Mouse (Mus musculus) thymus, adult 18-20 months (tissue): ENCODE measurements around the gene Ap1s1.

Experiments
- DNase-seq, 2 experiments: peaks; one replicate each; pipeline ENCODE4 v3.0.0; 2022; ENCODE audit warnings: mixed read lengths in 2 of 2

The Ap1s1 gene

DNA sequence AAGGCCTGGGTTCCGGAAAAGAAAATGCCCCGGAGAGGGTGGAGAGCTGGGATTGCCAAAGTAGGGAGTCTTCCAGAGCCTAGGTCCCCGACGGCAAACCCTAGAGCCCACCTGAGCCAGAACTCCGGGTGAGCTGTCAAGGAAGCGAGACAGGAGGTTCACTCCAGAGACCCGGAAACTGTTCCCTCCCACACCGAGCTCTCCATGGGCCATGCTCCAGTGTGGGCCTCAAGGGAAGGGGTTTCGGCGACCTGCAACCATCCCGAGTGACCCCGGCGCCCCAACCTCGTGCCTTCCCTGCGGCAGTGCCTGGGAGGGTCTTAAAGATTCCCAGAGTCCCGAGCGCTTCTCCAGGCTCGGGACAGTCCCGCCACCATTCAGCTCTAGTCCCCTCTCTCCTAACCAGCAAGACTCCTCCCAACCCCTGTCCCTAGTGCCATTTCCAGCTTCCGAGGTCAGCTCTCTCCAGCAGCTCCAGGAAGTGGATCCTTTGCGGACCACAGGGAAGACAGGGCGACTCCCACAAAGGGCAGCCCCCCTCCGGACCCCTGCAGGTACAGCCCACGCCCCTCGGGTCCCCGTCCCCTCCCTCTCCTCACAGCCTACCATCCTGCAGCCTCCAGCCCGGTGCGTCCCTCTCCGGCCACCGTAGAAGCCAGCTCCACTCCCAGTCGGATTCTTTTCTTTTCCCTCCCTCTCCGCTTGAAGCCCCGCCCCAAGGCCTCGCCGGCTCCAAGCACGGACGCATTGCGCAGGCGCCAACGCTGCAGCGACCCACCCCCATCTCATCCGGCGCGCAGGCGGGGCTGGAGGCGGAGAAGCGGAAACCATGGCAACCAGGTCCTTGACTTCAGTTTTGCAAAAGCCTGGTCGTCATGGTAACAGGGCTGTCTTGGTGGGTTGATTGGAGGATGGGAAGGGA, at the start of gene Ap1s1:
Ap1s1 (minus strand) TSS at position 734 of the 922 bp plus-strand sequence.
- peak; percentile 97 for DNase-seq

DNA sequence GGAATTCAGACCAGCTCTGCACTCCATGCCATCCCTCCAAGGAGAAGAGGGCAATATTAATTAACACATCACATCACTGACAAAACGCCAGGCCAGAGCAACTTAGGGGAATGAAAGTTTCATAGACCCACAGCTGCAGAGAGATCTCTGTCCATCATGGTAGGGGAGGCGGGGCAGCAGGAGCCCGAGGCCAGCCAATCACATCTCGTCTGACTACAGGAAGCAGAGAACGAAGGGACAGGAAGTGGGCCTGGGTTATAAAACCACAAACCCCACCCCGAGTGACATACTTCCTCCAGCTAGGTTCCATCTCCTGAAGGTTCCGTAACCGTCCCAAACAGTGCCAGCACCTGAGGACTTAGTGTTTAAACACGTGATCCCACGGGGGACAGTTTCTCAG, 49.2 kb upstream of the Ap1s1 start:
- DNase-seq = no peak

DNA sequence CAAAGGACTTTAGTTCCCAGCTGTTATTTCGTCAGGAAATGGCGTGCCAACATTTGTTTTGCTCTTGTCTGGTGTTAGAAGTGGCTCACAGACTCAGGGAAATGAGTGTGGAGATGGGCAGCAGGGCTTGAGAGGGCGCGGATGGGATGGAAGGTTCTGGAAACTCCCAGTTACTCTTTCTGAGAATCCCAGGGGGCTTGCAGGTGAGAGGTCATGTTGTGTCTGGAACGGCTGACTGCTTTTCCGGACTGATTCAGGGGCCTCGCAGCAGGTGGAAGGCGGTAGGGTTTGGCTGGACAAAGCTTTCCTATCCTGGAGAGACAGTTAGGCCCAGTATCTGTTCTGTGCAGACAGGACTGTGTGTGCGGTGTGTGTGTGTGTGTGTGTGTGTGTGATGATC, 47.8 kb upstream of the Ap1s1 start:
- no peak for DNase-seq

DNA sequence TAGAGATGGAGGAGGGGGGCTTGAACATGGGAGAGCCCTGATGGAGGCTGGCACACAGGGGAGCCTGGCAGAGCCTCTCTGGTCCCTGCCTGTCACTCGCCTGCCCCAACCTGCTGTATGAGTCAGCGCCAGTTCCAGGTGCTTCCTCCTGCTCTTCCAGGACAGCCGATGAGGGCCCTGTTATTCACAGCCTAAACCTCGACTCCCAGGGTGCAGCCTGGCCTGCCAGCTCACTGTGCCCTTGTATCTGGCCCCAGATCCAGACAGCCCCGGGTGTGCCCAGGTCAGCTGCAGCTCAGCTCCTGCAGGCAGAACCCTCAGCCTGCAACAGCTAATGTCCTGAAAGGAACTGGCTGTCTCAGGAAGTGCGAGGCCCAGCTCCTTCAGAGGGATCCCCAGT, 45.6 kb upstream of the Ap1s1 start:
- DNase-seq = no peak

GRCm38 (mm10) chr5:137090870-137091269, 44.9 kb upstream of the Ap1s1 start:
- no peak for DNase-seq

DNA sequence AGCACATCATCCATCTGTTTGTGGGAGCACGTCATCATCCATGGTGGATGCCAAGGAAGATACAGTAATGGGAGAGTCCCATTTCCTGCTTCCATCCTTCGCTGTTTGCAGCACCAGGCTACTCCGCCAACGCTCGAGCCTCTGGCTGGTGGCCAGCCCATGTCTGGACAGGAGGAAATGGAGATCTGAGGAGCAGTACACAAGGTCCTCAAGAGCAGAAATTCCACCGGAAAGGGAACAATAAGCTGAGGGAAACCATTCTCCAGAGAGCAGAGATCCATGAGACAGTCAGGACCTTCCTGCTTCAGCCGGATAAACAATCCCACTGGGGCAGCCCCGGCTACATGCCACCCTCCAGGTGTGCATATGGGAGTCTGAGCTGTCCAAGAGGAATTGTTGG, 41.5 kb upstream of the Ap1s1 start:
- no peak for DNase-seq

DNA sequence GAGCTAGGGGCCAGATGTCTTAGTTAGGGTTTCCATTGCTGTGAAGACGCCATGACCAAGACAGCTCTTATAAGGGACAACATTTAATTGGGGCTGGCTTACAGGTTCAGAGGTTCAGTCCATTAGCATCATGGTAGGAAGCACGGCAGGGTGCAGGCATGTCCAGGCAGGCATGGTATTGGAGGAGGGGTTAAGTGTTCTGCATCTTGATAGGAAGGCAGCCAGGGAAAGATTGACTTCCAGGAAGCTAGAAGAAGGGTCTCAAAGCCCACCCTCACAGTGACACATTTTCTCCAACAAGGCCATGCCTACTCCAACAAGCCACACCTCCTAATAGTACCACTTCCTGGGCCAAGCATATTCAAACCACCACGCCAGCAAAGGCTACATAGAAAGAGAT, 39.8 kb upstream of the Ap1s1 start:
- DNase-seq = no peak

DNA sequence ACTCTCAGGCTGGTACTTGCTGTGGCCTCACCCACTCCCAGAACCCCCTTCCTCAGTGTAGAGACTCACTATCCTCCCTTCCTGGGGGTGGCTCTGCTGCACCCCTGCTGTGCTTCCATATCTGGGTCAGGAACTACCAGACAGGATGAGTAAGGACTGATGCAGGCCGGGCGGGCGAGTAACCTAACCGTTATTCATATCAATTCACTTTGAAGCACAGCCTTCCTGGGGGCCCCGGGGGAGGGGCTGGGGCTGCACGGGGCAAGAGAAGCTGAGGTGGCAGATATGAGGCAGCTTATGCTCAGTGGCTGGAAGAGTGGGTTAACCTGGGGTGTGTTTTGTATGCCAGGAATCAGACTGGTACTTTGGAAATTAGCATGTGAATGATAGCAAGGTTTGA, 39.1 kb upstream of the Ap1s1 start:
- no peak for DNase-seq

GRCm38 (mm10) chr5:137083051-137083450, 37.1 kb upstream of the Ap1s1 start:
- no peak for DNase-seq

GRCm38 (mm10) chr5:137079849-137080248, 33.9 kb upstream of the Ap1s1 start:
- DNase-seq = no peak

DNA sequence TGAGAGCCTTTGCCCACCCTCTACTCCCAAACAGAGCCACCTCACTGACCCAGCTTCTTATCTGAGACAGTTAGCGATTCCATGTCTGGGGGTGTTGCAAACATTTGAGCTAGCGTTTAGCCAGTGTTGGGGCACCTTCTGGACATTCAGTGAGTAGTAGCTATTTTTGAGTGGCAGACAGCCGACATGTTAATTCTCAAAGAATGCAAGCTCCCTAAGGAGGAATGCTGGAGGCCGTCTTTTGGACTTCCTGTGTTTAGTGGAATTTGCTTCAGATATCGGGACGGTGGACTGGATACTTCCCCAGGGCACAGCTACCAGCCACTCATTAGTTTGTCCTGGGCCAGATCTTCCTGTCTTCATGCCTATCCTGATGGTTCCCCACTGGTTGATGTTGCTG, 32.7 kb upstream of the Ap1s1 start:
- no peak for DNase-seq

- no peak for DNase-seq
These were observed 32.1 kb upstream of the Ap1s1 start for GRCm38 (mm10) chr5:137078041-137078440.

- no peak for DNase-seq
These were observed 31.3 kb upstream of the Ap1s1 start for GRCm38 (mm10) chr5:137077187-137077586.

- DNase-seq = no peak
These were observed 30.4 kb upstream of the Ap1s1 start for GRCm38 (mm10) chr5:137076191-137076930.

DNA sequence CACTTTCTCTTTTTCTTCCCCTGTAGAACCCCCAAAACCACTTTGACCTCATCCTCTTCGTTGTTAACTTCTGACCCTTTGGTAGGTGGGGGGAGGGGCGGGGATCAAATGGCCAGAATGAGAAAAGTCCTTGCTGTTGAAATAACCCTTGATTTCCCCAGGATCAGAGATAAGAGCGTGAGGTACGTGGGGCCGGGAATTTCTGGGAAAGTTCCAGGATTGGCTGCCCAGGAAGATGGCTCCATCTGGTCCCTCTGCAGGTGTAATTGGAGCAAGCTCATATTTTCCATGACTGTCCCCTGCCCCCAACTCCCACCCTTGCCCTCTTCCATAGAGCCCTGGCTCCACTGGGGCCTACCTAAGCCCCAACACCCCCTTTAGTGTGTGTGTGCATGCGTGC, 29.8 kb upstream of the Ap1s1 start:
- DNase-seq = no peak

GRCm38 (mm10) chr5:137074191-137074651, 28.3 kb upstream of the Ap1s1 start:
- DNase-seq = no peak

GRCm38 (mm10) chr5:137073141-137073540, 27.2 kb upstream of the Ap1s1 start:
- no peak for DNase-seq

DNA sequence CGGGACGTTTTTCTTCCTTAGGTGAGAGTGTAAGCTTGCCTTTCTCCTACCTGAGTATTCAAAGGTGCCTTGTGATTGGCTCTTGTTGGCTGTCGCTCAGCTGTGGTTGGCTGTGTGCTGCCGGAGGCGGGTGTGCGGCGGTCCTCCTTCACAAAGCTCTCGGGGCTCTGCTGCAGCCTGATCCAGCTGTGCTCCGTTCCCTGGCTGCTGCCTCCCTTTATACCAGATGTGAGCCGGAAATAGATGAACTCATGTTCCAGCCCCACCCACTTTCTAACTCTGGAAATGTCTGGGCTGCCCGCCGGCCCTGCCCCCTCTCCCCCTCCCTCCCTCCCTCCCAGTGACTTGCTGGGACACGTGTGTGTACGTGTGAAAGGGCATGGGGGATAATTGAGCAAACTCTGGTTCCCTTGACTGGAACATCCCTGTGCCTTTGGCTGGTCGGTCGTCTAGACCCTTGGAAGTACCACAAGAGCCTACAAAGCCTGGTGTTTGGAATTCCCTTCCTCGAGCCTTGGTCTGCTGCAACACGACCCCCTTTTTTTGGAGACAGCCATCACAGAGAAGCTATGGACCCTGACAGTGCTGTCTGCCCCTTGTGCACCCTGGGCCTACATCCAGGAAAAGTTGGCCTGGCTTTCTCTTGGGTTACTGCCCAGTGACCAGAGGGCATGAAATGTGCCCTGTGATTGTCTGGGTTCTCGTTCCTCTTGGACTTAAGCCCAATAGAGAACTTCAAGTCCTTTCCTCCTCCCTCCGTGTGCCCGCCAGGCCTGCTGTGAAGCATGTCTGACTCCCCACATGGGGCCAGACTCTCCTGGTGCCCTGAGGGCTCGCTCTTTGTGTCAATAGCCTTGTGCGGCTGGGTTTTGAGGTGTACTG, 26.4 kb upstream of the Ap1s1 start, which contains the start of gene Serpine1:
Serpine1 (minus strand) TSS at position 190 of the 882 bp plus-strand sequence.
- peak; percentile 36 to 51 for DNase-seq

DNA sequence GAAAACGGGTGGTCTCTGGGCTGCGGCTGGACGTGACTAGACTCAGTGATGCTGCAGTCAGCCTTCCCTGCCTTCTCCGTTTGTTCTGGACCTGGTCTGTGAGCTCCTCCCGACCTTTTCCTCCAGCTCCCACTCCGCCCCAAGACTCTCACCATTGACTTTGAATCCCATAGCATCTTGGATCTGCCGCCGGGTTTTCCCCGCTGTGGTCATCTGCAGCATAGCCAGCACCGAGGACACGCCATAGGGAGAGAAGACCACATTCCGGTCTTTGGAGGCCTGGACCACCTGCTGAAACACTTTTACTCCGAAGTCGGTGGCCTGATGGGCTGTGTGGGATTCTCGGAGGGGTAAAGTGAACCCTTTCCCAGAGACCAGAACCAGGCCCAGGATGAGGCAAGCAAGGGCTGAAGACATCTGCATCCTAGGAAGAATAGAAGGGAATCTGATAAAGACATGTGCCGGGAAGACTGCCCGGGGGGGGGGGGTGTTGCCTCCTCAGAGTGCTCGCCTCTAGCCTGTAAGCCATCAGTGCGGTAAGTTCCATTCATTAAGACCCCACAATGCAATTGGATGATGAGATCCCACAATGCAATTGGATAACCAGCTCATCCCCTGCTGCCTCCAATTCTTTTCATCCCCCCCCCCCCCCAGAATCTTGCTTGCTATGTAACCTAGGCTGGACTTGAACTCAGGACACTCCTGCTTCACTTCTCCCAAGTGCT, 25.1 kb upstream of the Ap1s1 start:
- DNase-seq = no peak

GRCm38 (mm10) chr5:137068711-137069110, 22.8 kb upstream of the Ap1s1 start:
- no peak for DNase-seq

- no peak for DNase-seq
These were observed 20.0 kb upstream of the Ap1s1 start for GRCm38 (mm10) chr5:137065923-137066322.

GRCm38 (mm10) chr5:137065454-137065853, 19.5 kb upstream of the Ap1s1 start:
- DNase-seq = no peak
